Mouse (Mus musculus): Measurements from ENCODE around the gene Mup6. TPM values are rescaled to one million over a fixed set of nuclear protein-coding genes. Genes with fewer than 3 reads are reported as not detected.
"Not testable (repeated sequence)": the region's sequence is repeated elsewhere in the genome, so short reads cannot be mapped to it uniquely, and the experiment has no call there.

Gene Mup6
- not detected for total RNA-seq (2021)
- long read RNA-seq, experiment 1: 0 reads
- long read RNA-seq, experiment 2: 0 reads

GRCm38 (mm10) chr4:59963405-59964344 lies at the start of gene Mup6:
Gene Mup6, plus strand, starts transcription at chr4:59964294.
- DNase-seq (ENCODE audit: low spot score in 2 of 2): no peak

- no peak for DNase-seq (ENCODE audit: low spot score in 2 of 2)
Observed at GRCm38 (mm10) chr4:59914608-59915403, 49.3 kb upstream of the Mup6 start, which contains the start of gene Slc46a2. Gene Slc46a2, minus strand, starts transcription at chr4:59915056.

- DNase-seq (ENCODE audit: low spot score in 2 of 2): no peak
Observed at GRCm38 (mm10) chr4:59917966-59918365, 46.1 kb upstream of the Mup6 start.

GRCm38 (mm10) chr4:59925082-59925481 lies 39.0 kb upstream of the Mup6 start:
- no peak for DNase-seq (ENCODE audit: low spot score in 2 of 2)

GRCm38 (mm10) chr4:59927666-59928065 lies 36.4 kb upstream of the Mup6 start:
- no peak for DNase-seq (ENCODE audit: low spot score in 2 of 2)

GRCm38 (mm10) chr4:59928347-59928746 lies 35.7 kb upstream of the Mup6 start:
- DNase-seq (ENCODE audit: low spot score in 2 of 2): peak; percentile 69

GRCm38 (mm10) chr4:59932505-59933281 lies 31.4 kb upstream of the Mup6 start:
- no peak for DNase-seq (ENCODE audit: low spot score in 2 of 2)

GRCm38 (mm10) chr4:59937543-59937942 lies 26.6 kb upstream of the Mup6 start:
- DNase-seq (ENCODE audit: low spot score in 2 of 2): no peak

GRCm38 (mm10) chr4:59960610-59961009 lies 3.5 kb upstream of the Mup6 start, which contains the start of gene Mup4:
Gene Mup4, minus strand, starts transcription at chr4:59960710.
- DNase-seq (ENCODE audit: low spot score in 2 of 2): no peak

- not testable (repeated sequence) for DNase-seq (ENCODE audit: low spot score in 2 of 2)
Observed at GRCm38 (mm10) chr4:59997894-59998293, 33.8 kb downstream of the Mup6 start.

GRCm38 (mm10) chr4:60020141-60020540 lies 56.0 kb downstream of the Mup6 start:
- not testable (repeated sequence) for DNase-seq (ENCODE audit: low spot score in 2 of 2)

- DNase-seq (ENCODE audit: low spot score in 2 of 2): not testable (repeated sequence)
Observed at GRCm38 (mm10) chr4:60029334-60030111, 65.4 kb downstream of the Mup6 start.

Other genes starting within 250 kb of the Mup6 start
- gene Inip, start 162.7 kb upstream of the Mup6 start, total RNA-seq (2021): 10 to 100 TPM; 21.7 to 27.0 TPM
- gene Snx30, start 158.5 kb upstream of the Mup6 start, total RNA-seq (2021): 10 to 100 TPM; 38.7 to 40.8 TPM
- not detected for gene Slc46a2, start 49.2 kb upstream of the Mup6 start, total RNA-seq (2021)
- not detected for gene Mup4, start 3.6 kb upstream of the Mup6 start, total RNA-seq (2021)
- gene Mup7, start 106.2 kb downstream of the Mup6 start, total RNA-seq (2021): not detected
- not detected for gene Mup2, start 190.0 kb downstream of the Mup6 start, total RNA-seq (2021)